35 mouse cellular contexts compared by ENCODE assay signal in the genomic region with DNA sequence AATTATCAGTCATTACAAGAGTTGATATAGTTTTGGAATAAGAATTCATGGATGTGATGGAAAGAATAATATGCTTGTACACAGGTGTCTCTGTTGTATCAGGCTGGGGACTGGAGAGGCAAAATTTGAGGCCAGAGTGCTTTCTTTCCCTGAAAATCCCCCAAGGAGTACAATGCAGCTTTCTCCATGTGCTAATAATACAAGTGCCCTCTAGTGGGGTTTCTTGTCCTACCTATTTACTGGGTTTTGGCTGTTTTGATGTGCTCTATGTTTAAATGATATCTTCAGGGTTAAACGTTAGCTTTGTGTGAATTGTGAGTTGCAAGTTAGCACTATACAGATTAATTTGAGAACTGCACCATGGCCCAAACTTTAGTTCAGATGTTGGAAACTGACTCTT. TPM values are rescaled to one million over a fixed set of nuclear protein-coding genes. Genes with fewer than 3 reads are reported as not detected.
DNase-seq lines count a peak whose midpoint lies in the region; ATAC-seq and TF ChIP-seq lines count a peak whose summit lies in the region.
"Had no signal": no experiment of that assay in that cellular context is flagged by ENCODE, and none has a peak within 500 bp of the region (broad histone marks: within the 10 kb centered on the region; RNA-seq: fewer than 3 reads in every experiment).

No protein-coding gene starts in this region.

- DNase-seq in kidney, postnatal 0 days (ENCODE audit: low spot score), result no peak
- DNase-seq in kidney, postnatal 36 days, result no peak
- DNase-seq in midbrain, embryonic 14.5 days, result peak; percentile 2
- DNase-seq in CH12.LX (ENCODE audit: extremely low read depth), result no peak
- DNase-seq in stomach, postnatal 0 days (ENCODE audit: low spot score), result no peak
- no peak for DNase-seq in adrenal gland, postnatal 14 days
- DNase-seq: adrenal gland, adult 8-10 months; cerebellum, adult 11-12 months; cerebellum, adult 9-11 months; embryo, embryonic 11 days; gastrocnemius, postnatal 25 days; heart, adult 18-20 months; heart, postnatal 10 days; kidney, adult 8-10 months; kidney, postnatal 14 days; layer of hippocampus, postnatal 36 days; liver; lung, postnatal 4 days; right cerebral cortex, postnatal 25 days; spleen, adult 18-20 months; thymus, adult 18-20 months; thymus, postnatal 25 days had no signal

- no peak for TF ChIP-seq POLR2A in CH12.LX (IDR thresholded peaks at IDR 0.05; ENCODE audit: low read depth, low read length)

- no peak overlapping the region for H3K4me3 ChIP-seq in kidney, postnatal 0 days (replicated peaks; ENCODE audit: low read depth, low read length)
- no peak overlapping the region for H3K4me3 ChIP-seq in midbrain, embryonic 14.5 days (replicated peaks; ENCODE audit: low read depth, low read length)
- H3K4me3 ChIP-seq in midbrain, embryonic 16.5 days (ENCODE audit: low read depth, low read length), result no peak overlapping the region
- no peak overlapping the region for H3K4me3 ChIP-seq in CH12.LX (replicated peaks in 1 of 3; ENCODE audit: low read depth in 2 of 3, low read length in 2 of 3, poor library complexity in 1 of 3)
- no peak overlapping the region for H3K4me3 ChIP-seq in stomach, postnatal 0 days (ENCODE audit: low read depth, low read length)
- H3K4me3 ChIP-seq: embryonic facial prominence, embryonic 13.5 days; forebrain, embryonic 10.5 days; forebrain, embryonic 15.5 days; heart, embryonic 13.5 days; hindbrain, embryonic 10.5 days; intestine, embryonic 15.5 days; liver, embryonic 15.5 days; megakaryocyte, embryonic 14.5 days; midbrain, embryonic 12.5 days had no signal

- H3K9ac ChIP-seq in kidney, postnatal 0 days (ENCODE audit: low read depth, low read length), result no peak overlapping the region
- no peak overlapping the region for H3K9ac ChIP-seq in midbrain, embryonic 14.5 days (replicated peaks; ENCODE audit: low read length)
- no peak overlapping the region for H3K9ac ChIP-seq in midbrain, embryonic 16.5 days (ENCODE audit: low read depth, low read length)
- no peak overlapping the region for H3K9ac ChIP-seq in CH12.LX (ENCODE audit: insufficient read depth, low read depth)
- no peak overlapping the region for H3K9ac ChIP-seq in stomach, postnatal 0 days (ENCODE audit: low read length)
- H3K9ac ChIP-seq: embryonic facial prominence, embryonic 13.5 days; forebrain, embryonic 15.5 days; heart, embryonic 13.5 days; intestine, embryonic 15.5 days; liver, embryonic 15.5 days; midbrain, embryonic 12.5 days had no signal

- no peaks in the 10 kb centered on the region for H3K9me3 ChIP-seq in kidney, postnatal 0 days (replicated peaks; ENCODE audit: low read length)
- no peaks in the 10 kb centered on the region for H3K9me3 ChIP-seq in midbrain, embryonic 14.5 days (ENCODE audit: control insufficient read depth, low read length)
- no peaks in the 10 kb centered on the region for H3K9me3 ChIP-seq in midbrain, embryonic 16.5 days (replicated peaks; ENCODE audit: control insufficient read depth, low read length, poor library complexity, severe bottlenecking)
- no peaks in the 10 kb centered on the region for H3K9me3 ChIP-seq in CH12.LX (replicated peaks; ENCODE audit: low read length)
- H3K9me3 ChIP-seq in stomach, postnatal 0 days (ENCODE audit: control insufficient read depth, low read length), result no peaks in the 10 kb centered on the region
- H3K9me3 ChIP-seq: embryonic facial prominence, embryonic 13.5 days; forebrain, embryonic 10.5 days; forebrain, embryonic 15.5 days; heart, embryonic 13.5 days; hindbrain, embryonic 10.5 days; intestine, embryonic 15.5 days; liver, embryonic 15.5 days; megakaryocyte, embryonic 14.5 days; midbrain, embryonic 12.5 days had no signal

- peak; percentile 25; the same call in 1 of the 2 replicates for TF ChIP-seq CTCF in kidney, postnatal 0 days (IDR thresholded peaks at IDR 0.05; ENCODE audit: low read depth)
- TF ChIP-seq CTCF in CH12.LX (conservative IDR thresholded peaks at IDR 0.05 in 1 of 2, IDR thresholded peaks at IDR 0.05 in 1 of 2; ENCODE audit: low read depth in 2 of 2, low read length in 2 of 2), result peak in 1 of 2 experiments; percentile 42; a peak in 2 of 4 replicates
- peak; percentile 16; the same call in 1 of the 2 replicates for TF ChIP-seq CTCF in stomach, postnatal 0 days (IDR thresholded peaks at IDR 0.05; ENCODE audit: low read depth)

- no peaks in the 10 kb centered on the region for H3K79me2 ChIP-seq in CH12.LX (replicated peaks; ENCODE audit: control insufficient read depth, extremely low read depth, insufficient read depth, poor library complexity, severe bottlenecking)

- H3K27me3 ChIP-seq in kidney, postnatal 0 days (ENCODE audit: insufficient read depth, low read length), result no peaks in the 10 kb centered on the region
- H3K27me3 ChIP-seq in midbrain, embryonic 14.5 days (ENCODE audit: control insufficient read depth, insufficient read depth, low read length), result no peaks in the 10 kb centered on the region
- H3K27me3 ChIP-seq in midbrain, embryonic 16.5 days (ENCODE audit: control insufficient read depth, insufficient read depth, low read depth, low read length), result no peaks in the 10 kb centered on the region
- no peaks in the 10 kb centered on the region for H3K27me3 ChIP-seq in CH12.LX (replicated peaks)
- no peaks in the 10 kb centered on the region for H3K27me3 ChIP-seq in stomach, postnatal 0 days (ENCODE audit: control insufficient read depth, insufficient read depth, low read length)
- H3K27me3 ChIP-seq: embryonic facial prominence, embryonic 13.5 days; forebrain, embryonic 15.5 days; heart, embryonic 13.5 days; intestine, embryonic 15.5 days; liver, embryonic 15.5 days; megakaryocyte, embryonic 14.5 days had no signal

- no peaks in the 10 kb centered on the region for H3K4me1 ChIP-seq in kidney, postnatal 0 days (replicated peaks; ENCODE audit: insufficient read depth, low read length)
- H3K4me1 ChIP-seq in midbrain, embryonic 14.5 days (ENCODE audit: control insufficient read depth, insufficient read depth, low read length), result no peaks in the 10 kb centered on the region
- H3K4me1 ChIP-seq in midbrain, embryonic 16.5 days (ENCODE audit: control insufficient read depth, insufficient read depth, low read length), result no peaks in the 10 kb centered on the region
- H3K4me1 ChIP-seq in CH12.LX (ENCODE audit: control insufficient read depth in 1 of 2, insufficient read depth in 2 of 2), result no peaks in the 10 kb centered on the region
- H3K4me1 ChIP-seq in stomach, postnatal 0 days (replicated peaks; ENCODE audit: control insufficient read depth, insufficient read depth), result no peaks in the 10 kb centered on the region
- H3K4me1 ChIP-seq: embryonic facial prominence, embryonic 13.5 days; forebrain, embryonic 10.5 days; forebrain, embryonic 15.5 days; heart, embryonic 13.5 days; hindbrain, embryonic 10.5 days; intestine, embryonic 15.5 days; megakaryocyte, embryonic 14.5 days; midbrain, embryonic 12.5 days had no signal

- dilution Hi-C loops in CH12.LX (cut with MboI; ENCODE audit: extremely low pct_ligation_motif_present, extremely low pct_unique_long_range_greater_than_20kb, low sequenced_read_pairs), result no loop called here

- H3K27ac ChIP-seq in kidney, postnatal 0 days, result no peak overlapping the region
- no peak overlapping the region for H3K27ac ChIP-seq in midbrain, embryonic 14.5 days (replicated peaks; ENCODE audit: low read depth, low read length)
- no peak overlapping the region for H3K27ac ChIP-seq in midbrain, embryonic 16.5 days (ENCODE audit: low read length)
- H3K27ac ChIP-seq in CH12.LX (ENCODE audit: insufficient read depth, low read depth), result no peak overlapping the region
- H3K27ac ChIP-seq in stomach, postnatal 0 days (replicated peaks), result no peak overlapping the region
- H3K27ac ChIP-seq: embryonic facial prominence, embryonic 13.5 days; forebrain, embryonic 10.5 days; forebrain, embryonic 15.5 days; heart, embryonic 13.5 days; hindbrain, embryonic 10.5 days; intestine, embryonic 15.5 days; liver, embryonic 15.5 days; midbrain, embryonic 12.5 days had no signal

- TF ChIP-seq RAD21 in CH12.LX (IDR thresholded peaks at IDR 0.05; ENCODE audit: low read depth, low read length), result peak; percentile 14

- no peak for TF ChIP-seq EP300 in CH12.LX (IDR thresholded peaks at IDR 0.05; ENCODE audit: low read length)
- no peak for TF ChIP-seq EP300 in stomach, postnatal 0 days (optimal IDR thresholded peaks at IDR 0.05)

- in situ Hi-C loops in CH12.LX (cut with MboI; ENCODE audit: low pct_ligation_motif_present, low pct_unique_long_range_greater_than_20kb, low sequenced_read_pairs), result no loop called here

- H3K36me3 ChIP-seq in kidney, postnatal 0 days (ENCODE audit: insufficient read depth, low read length), result no peaks in the 10 kb centered on the region
- 0 out of 2 replicates have a peak, but pooled peaks cover 2% of the 10 kb centered on the region for H3K36me3 ChIP-seq in midbrain, embryonic 14.5 days (ENCODE audit: control insufficient read depth, insufficient read depth, low read length)
- H3K36me3 ChIP-seq in midbrain, embryonic 16.5 days (ENCODE audit: control insufficient read depth, insufficient read depth, low read length), result peaks cover 3% of the 10 kb centered on the region; the same call in 1 of the 2 replicates
- peaks cover 2 to 5% of the 10 kb centered on the region in 2 experiments for H3K36me3 ChIP-seq in CH12.LX (replicated peaks in 1 of 2; ENCODE audit: control insufficient read depth in 1 of 2, insufficient read depth in 1 of 2, low read length in 1 of 2)
- no peaks in the 10 kb centered on the region for H3K36me3 ChIP-seq in stomach, postnatal 0 days (ENCODE audit: control insufficient read depth, insufficient read depth, low read length)
- H3K36me3 ChIP-seq: embryonic facial prominence, embryonic 13.5 days; forebrain, embryonic 15.5 days; heart, embryonic 13.5 days; intestine, embryonic 15.5 days; liver, embryonic 15.5 days; midbrain, embryonic 12.5 days had no signal

- ATAC-seq in kidney, postnatal 0 days (replicated peaks; ENCODE audit: low FRiP score, low read depth), result no peak
- ATAC-seq in midbrain, embryonic 14.5 days (ENCODE audit: low FRiP score, low TSS enrichment), result no peak
- no peak for ATAC-seq in midbrain, embryonic 16.5 days
- ATAC-seq in stomach, postnatal 0 days (ENCODE audit: low FRiP score, low TSS enrichment), result no peak
- ATAC-seq: activated CD4-positive, CD25-positive, alpha-beta regulatory T cell, adult 4 months; forebrain, embryonic 15.5 days; hindbrain, embryonic 16.5 days; intestine, embryonic 15.5 days; lung, postnatal 0 days had no signal

- WGBS in kidney, postnatal 0 days, result 76% methylated on average over 1 of the region's 1 CpGs
- WGBS in midbrain, embryonic 14.5 days, result 58% methylated on average over 1 of the region's 1 CpGs
- WGBS in midbrain, embryonic 16.5 days, result 84% methylated on average over 1 of the region's 1 CpGs
- 58% methylated on average over 1 of the region's 1 CpGs for WGBS in stomach, postnatal 0 days

- no peak overlapping the region for H3K4me2 ChIP-seq in kidney, postnatal 0 days (ENCODE audit: low read length)
- H3K4me2 ChIP-seq in midbrain, embryonic 14.5 days (ENCODE audit: low read length), result no peak overlapping the region
- H3K4me2 ChIP-seq in midbrain, embryonic 16.5 days (ENCODE audit: low read length), result no peak overlapping the region
- H3K4me2 ChIP-seq in CH12.LX (ENCODE audit: insufficient read depth, low read depth, poor library complexity, severe bottlenecking), result no peak overlapping the region
- no peak overlapping the region for H3K4me2 ChIP-seq in stomach, postnatal 0 days (replicated peaks; ENCODE audit: low read depth)
- H3K4me2 ChIP-seq: embryonic facial prominence, embryonic 13.5 days; forebrain, embryonic 15.5 days; heart, embryonic 13.5 days; intestine, embryonic 15.5 days; liver, embryonic 15.5 days; midbrain, embryonic 12.5 days had no signal

RNA-seq across cellular contexts. Expression of a gene that starts 35.4 kb away (rescaled TPM):
- polyA plus RNA-seq in kidney, postnatal 0 days (2015; fragmentation: Nextera tagmentation; extraction: Ambion mirVana), result 31.5 and 32.2 TPM in 2 replicates
- polyA plus RNA-seq in midbrain, embryonic 14.5 days (2014; fragmentation: Nextera tagmentation; extraction: Ambion mirVana), result 35.4 and 45.1 TPM in 2 replicates
- 46.3 and 49.3 TPM in 2 replicates for polyA plus RNA-seq in midbrain, embryonic 16.5 days (2015; fragmentation: Nextera tagmentation; extraction: Ambion mirVana)
- 45.4 and 47.6 TPM in 2 replicates for total RNA-seq in CH12.LX (2012; rRNA removed)
- 48.2 and 49.7 TPM in 2 replicates for total RNA-seq in CH12.LX (2014; rRNA removed)
- polyA plus RNA-seq in CH12.LX (2012; ENCODE audit: insufficient read length, low read depth), result 70.2 and 85.8 TPM in 2 replicates
- polyA plus RNA-seq in stomach, postnatal 0 days (2015; fragmentation: Nextera tagmentation; extraction: Ambion mirVana), result 11.0 and 13.3 TPM in 2 replicates
- total RNA-seq in adrenal gland, postnatal 14 days (2021), result 52.2 and 54.6 TPM in 2 replicates
